9 mouse cellular contexts compared by ENCODE assay signal in the genomic region with DNA sequence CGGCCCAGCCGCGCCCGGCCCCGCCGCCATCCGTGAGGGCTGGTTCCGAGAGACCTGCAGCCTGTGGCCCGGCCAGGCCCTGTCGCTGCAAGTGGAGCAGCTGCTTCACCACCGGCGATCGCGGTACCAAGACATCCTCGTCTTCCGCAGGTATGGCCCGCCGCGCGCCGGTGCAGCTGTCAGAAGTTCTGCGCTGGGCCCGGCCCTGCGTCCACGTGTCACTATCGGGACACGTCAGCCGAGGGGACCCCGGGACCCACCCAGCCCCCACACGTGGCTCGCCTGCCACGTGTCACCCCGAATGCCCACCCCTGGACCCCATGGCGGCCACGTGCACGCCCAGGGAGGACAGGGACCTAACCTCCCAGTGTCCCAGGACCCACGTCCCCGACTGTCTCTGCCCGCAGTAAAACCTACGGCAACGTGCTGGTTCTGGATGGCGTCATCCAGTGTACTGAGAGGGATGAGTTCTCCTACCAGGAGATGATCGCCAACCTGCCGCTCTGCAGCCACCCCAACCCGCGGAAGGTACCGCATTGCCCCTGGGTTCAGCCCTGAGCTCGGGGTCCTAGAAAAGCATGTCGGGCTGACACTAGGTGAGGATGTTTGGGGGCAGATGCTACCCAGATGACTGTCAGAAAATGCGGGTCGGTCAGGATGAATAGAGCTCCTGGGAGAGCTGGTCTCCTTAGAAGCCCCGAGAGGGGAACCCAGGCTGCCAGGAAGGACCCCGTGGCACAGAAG. TPM values are rescaled to one million over a fixed set of nuclear protein-coding genes. Genes with fewer than 3 reads are reported as not detected.
DNase-seq lines count a peak whose midpoint lies in the region; ATAC-seq lines count a peak whose summit lies in the region.
"Had no signal": no experiment of that assay in that cellular context is flagged by ENCODE, and none has a peak within 500 bp of the region (broad histone marks: within the 10 kb centered on the region; RNA-seq: fewer than 3 reads in every experiment).

No protein-coding gene starts in this region.

- peaks cover 36% of the 10 kb centered on the region for H3K36me3 ChIP-seq in embryonic facial prominence, embryonic 15.5 days
- peaks cover 51% of the 10 kb centered on the region for H3K36me3 ChIP-seq in limb, embryonic 10.5 days
- H3K36me3 ChIP-seq in midbrain, embryonic 16.5 days (ENCODE audit: control insufficient read depth, insufficient read depth, low read length), result peaks cover 13% of the 10 kb centered on the region

- peak; percentile 61 for DNase-seq in adrenal gland, postnatal 14 days
- no peak for DNase-seq in adrenal gland, adult 2 months
- DNase-seq in left cerebral cortex, postnatal 4 days, result peak; percentile 46
- no peak for DNase-seq in left cerebral cortex, postnatal 25 days (ENCODE audit: low spot score in 2 of 2)
- DNase-seq in limb, embryonic 10.5 days (ENCODE audit: low spot score), result no peak
- no peak for DNase-seq in natural killer cell, adult 2 months (ENCODE audit: low spot score in 2 of 2)

- peak overlapping the region; percentile 83 for H3K9ac ChIP-seq in embryonic facial prominence, embryonic 15.5 days
- peak overlapping the region; percentile 90 for H3K9ac ChIP-seq in midbrain, embryonic 16.5 days (ENCODE audit: low read depth, low read length)

- WGBS in embryonic facial prominence, embryonic 15.5 days, result under 1% methylated on average over 53 of the region's 53 CpGs
- WGBS in limb, embryonic 10.5 days, result under 1% methylated on average over 53 of the region's 53 CpGs
- under 1% methylated on average over 51 of the region's 53 CpGs for WGBS in midbrain, embryonic 16.5 days

- peak overlapping the region; percentile 89 for H3K4me2 ChIP-seq in embryonic facial prominence, embryonic 15.5 days (replicated peaks)
- H3K4me2 ChIP-seq in midbrain, embryonic 16.5 days (ENCODE audit: low read length), result peak overlapping the region; percentile 98

- H3K4me3 ChIP-seq in embryonic facial prominence, embryonic 15.5 days (replicated peaks), result peak overlapping the region; percentile 99
- peak overlapping the region; percentile 89 for H3K4me3 ChIP-seq in limb, embryonic 10.5 days
- H3K4me3 ChIP-seq in midbrain, embryonic 16.5 days (ENCODE audit: low read depth, low read length), result peak overlapping the region; percentile 90

- peak; percentile 31 for ATAC-seq in embryonic facial prominence, embryonic 15.5 days (ENCODE audit: insufficient number of reproducible peaks, low FRiP score, low TSS enrichment, low read depth)
- ATAC-seq in midbrain, embryonic 16.5 days, result peak; percentile 66

- intact Hi-C loops in left cerebral cortex, postnatal 4 days (cut with DNase I), result no loop called here
- intact Hi-C loops in left cerebral cortex, postnatal 25 days (cut with DNase I), result no loop called here

- no peaks in the 10 kb centered on the region for H3K27me3 ChIP-seq in embryonic facial prominence, embryonic 15.5 days
- H3K27me3 ChIP-seq in limb, embryonic 10.5 days (ENCODE audit: low read depth, poor library complexity, severe bottlenecking), result no peaks in the 10 kb centered on the region
- no peaks in the 10 kb centered on the region for H3K27me3 ChIP-seq in midbrain, embryonic 16.5 days (ENCODE audit: control insufficient read depth, insufficient read depth, low read depth, low read length)

- H3K27ac ChIP-seq in embryonic facial prominence, embryonic 15.5 days (replicated peaks), result peak overlapping the region; percentile 55; the same call in 1 of the 2 replicates
- peak overlapping the region; percentile 89 for H3K27ac ChIP-seq in limb, embryonic 10.5 days
- peak overlapping the region; percentile 60; the same call in 1 of the 2 replicates for H3K27ac ChIP-seq in midbrain, embryonic 16.5 days (ENCODE audit: low read length)

- peaks cover 25% of the 10 kb centered on the region for H3K4me1 ChIP-seq in embryonic facial prominence, embryonic 15.5 days
- peaks cover 35% of the 10 kb centered on the region for H3K4me1 ChIP-seq in limb, embryonic 10.5 days
- peaks cover 16% of the 10 kb centered on the region for H3K4me1 ChIP-seq in midbrain, embryonic 16.5 days (ENCODE audit: control insufficient read depth, insufficient read depth, low read length)

- no peaks in the 10 kb centered on the region for H3K9me3 ChIP-seq in embryonic facial prominence, embryonic 15.5 days (replicated peaks)
- no peaks in the 10 kb centered on the region for H3K9me3 ChIP-seq in limb, embryonic 10.5 days (replicated peaks)
- no peaks in the 10 kb centered on the region for H3K9me3 ChIP-seq in midbrain, embryonic 16.5 days (replicated peaks; ENCODE audit: control insufficient read depth, low read length, poor library complexity, severe bottlenecking)

RNA-seq across cellular contexts. Expression of a gene that starts 0.5 kb away (rescaled TPM):
- total RNA-seq in adrenal gland, postnatal 14 days (2021), result 69.7 and 92.4 TPM in 2 replicates
- total RNA-seq in adrenal gland, adult 2 months (2021), result 10 to 100 TPM; 75.6 to 79.4 TPM
- 123 and 157 TPM in 2 replicates for polyA plus RNA-seq in adrenal gland, adult 2 months (2012; rRNA removed)
- total RNA-seq in left cerebral cortex, postnatal 4 days (2021), result 100 to 1,000 TPM; 107 to 109 TPM
- 10 to 100 TPM; 70.5 to 82.3 TPM for total RNA-seq in left cerebral cortex, postnatal 25 days (2021)
- polyA plus RNA-seq in embryonic facial prominence, embryonic 15.5 days (2015; fragmentation: Nextera tagmentation; extraction: Ambion mirVana), result 242 and 249 TPM in 2 replicates
- polyA plus RNA-seq in limb, embryonic 10.5 days (2016; fragmentation: Nextera tagmentation; extraction: Ambion mirVana), result 249 and 363 TPM in 2 replicates
- 147 and 162 TPM in 2 replicates for polyA plus RNA-seq in midbrain, embryonic 16.5 days (2015; fragmentation: Nextera tagmentation; extraction: Ambion mirVana)

RNA-seq across cellular contexts. Expression of a gene that starts 10.5 kb away (rescaled TPM):
- total RNA-seq in adrenal gland, postnatal 14 days (2021), result 2.5 and 32.8 TPM in 2 replicates
- 1 to 10 TPM in 1 of 2 experiments, under 1 TPM in 1; 0.55 to 5.6 TPM for total RNA-seq in adrenal gland, adult 2 months (2021)
- polyA plus RNA-seq in adrenal gland, adult 2 months (2012; rRNA removed), result 3.5 and 6.5 TPM in 2 replicates
- 1 to 10 TPM; 2.1 to 2.3 TPM for total RNA-seq in left cerebral cortex, postnatal 4 days (2021)
- total RNA-seq in left cerebral cortex, postnatal 25 days (2021), result 1 to 10 TPM; 1.8 to 2.4 TPM
- polyA plus RNA-seq in embryonic facial prominence, embryonic 15.5 days (2015; fragmentation: Nextera tagmentation; extraction: Ambion mirVana), result 0.39 and 0.40 TPM in 2 replicates
- polyA plus RNA-seq in limb, embryonic 10.5 days (2016; fragmentation: Nextera tagmentation; extraction: Ambion mirVana), result 0.33 and 0.51 TPM in 2 replicates
- polyA plus RNA-seq in midbrain, embryonic 16.5 days (2015; fragmentation: Nextera tagmentation; extraction: Ambion mirVana), result 1.2 TPM in 2 replicates

RNA-seq across cellular contexts. Expression of a gene that starts 33.6 kb away (rescaled TPM):
- total RNA-seq in adrenal gland, postnatal 14 days (2021), result 49.5 and 56.3 TPM in 2 replicates
- total RNA-seq in adrenal gland, adult 2 months (2021), result 10 to 100 TPM; 46.7 to 52.3 TPM
- 18.8 and 25.2 TPM in 2 replicates for polyA plus RNA-seq in adrenal gland, adult 2 months (2012; rRNA removed)
- 10 to 100 TPM; 70.7 to 75.5 TPM for total RNA-seq in left cerebral cortex, postnatal 4 days (2021)
- total RNA-seq in left cerebral cortex, postnatal 25 days (2021), result 10 to 100 TPM; 44.3 to 47.1 TPM
- polyA plus RNA-seq in embryonic facial prominence, embryonic 15.5 days (2015; fragmentation: Nextera tagmentation; extraction: Ambion mirVana), result 82.7 and 87.6 TPM in 2 replicates
- 108 and 115 TPM in 2 replicates for polyA plus RNA-seq in limb, embryonic 10.5 days (2016; fragmentation: Nextera tagmentation; extraction: Ambion mirVana)
- polyA plus RNA-seq in midbrain, embryonic 16.5 days (2015; fragmentation: Nextera tagmentation; extraction: Ambion mirVana), result 92.3 and 93.1 TPM in 2 replicates

RNA-seq across cellular contexts. Expression of a gene that starts 35.0 kb away (rescaled TPM):
- 290 and 302 TPM in 2 replicates for total RNA-seq in adrenal gland, postnatal 14 days (2021)
- total RNA-seq in adrenal gland, adult 2 months (2021), result 100 to 1,000 TPM; 240 to 255 TPM
- polyA plus RNA-seq in adrenal gland, adult 2 months (2012; rRNA removed), result 8.0 and 10.3 TPM in 2 replicates
- 100 to 1,000 TPM; 263 to 324 TPM for total RNA-seq in left cerebral cortex, postnatal 4 days (2021)
- 100 to 1,000 TPM; 187 to 201 TPM for total RNA-seq in left cerebral cortex, postnatal 25 days (2021)
- polyA plus RNA-seq in embryonic facial prominence, embryonic 15.5 days (2015; fragmentation: Nextera tagmentation; extraction: Ambion mirVana), result 282 and 285 TPM in 2 replicates
- 446 and 455 TPM in 2 replicates for polyA plus RNA-seq in limb, embryonic 10.5 days (2016; fragmentation: Nextera tagmentation; extraction: Ambion mirVana)
- polyA plus RNA-seq in midbrain, embryonic 16.5 days (2015; fragmentation: Nextera tagmentation; extraction: Ambion mirVana), result 166 and 198 TPM in 2 replicates

RNA-seq across cellular contexts. Expression of a gene that starts 51.3 kb away (rescaled TPM):
- not detected in 2 replicates for total RNA-seq in adrenal gland, postnatal 14 days (2021)
- not detected for total RNA-seq in adrenal gland, adult 2 months (2021)
- polyA plus RNA-seq in adrenal gland, adult 2 months (2012; rRNA removed), result 0.07 TPM in 1 of 2 replicates, not detected in the other
- not detected for total RNA-seq in left cerebral cortex, postnatal 4 days (2021)
- total RNA-seq in left cerebral cortex, postnatal 25 days (2021), result not detected
- not detected in 2 replicates for polyA plus RNA-seq in embryonic facial prominence, embryonic 15.5 days (2015; fragmentation: Nextera tagmentation; extraction: Ambion mirVana)
- not detected in 2 replicates for polyA plus RNA-seq in limb, embryonic 10.5 days (2016; fragmentation: Nextera tagmentation; extraction: Ambion mirVana)
- polyA plus RNA-seq in midbrain, embryonic 16.5 days (2015; fragmentation: Nextera tagmentation; extraction: Ambion mirVana), result not detected in 2 replicates
- total RNA-seq: hematopoietic stem cell, adult 5-6 weeks had no signal

Comparison
In these comparisons a context has a peak if more than half of its experiments do, and no peak if none do; other contexts are left out.
1. DNase-seq: peak in adrenal gland, postnatal 14 days (single experiment) and left cerebral cortex, postnatal 4 days (single experiment); none in adrenal gland, adult 2 months (single experiment), left cerebral cortex, postnatal 25 days (0 of 2), limb, embryonic 10.5 days (single experiment) and natural killer cell, adult 2 months (0 of 2).
2. Peak in every context shown above with its lines, with median percentiles within 50 percentile points of each other: H3K27ac ChIP-seq and H3K4me3 ChIP-seq.